Mouse (Mus musculus): ENCODE measurements around the gene Coro1b.

The Coro1b gene

GRCm38 (mm10) chr19:4140147-4140546, 8.3 kb upstream of the Coro1b start:
- no peak for DNase-seq (ENCODE audit: extremely low read depth, low read depth, low spot score)

GRCm38 (mm10) chr19:4142416-4143173, 5.8 kb upstream of the Coro1b start:
- no peak for DNase-seq (ENCODE audit: extremely low read depth, low read depth, low spot score)

- no peak for DNase-seq (ENCODE audit: extremely low read depth, low read depth, low spot score)
These were observed 4.6 kb upstream of the Coro1b start, which contains the start of gene Cabp4 for GRCm38 (mm10) chr19:4143759-4144268. Gene Cabp4 (minus strand): TSS chr19:4144033.

GRCm38 (mm10) chr19:4144550-4145498, 3.6 kb upstream of the Coro1b start:
- no peak for DNase-seq (ENCODE audit: extremely low read depth, low read depth, low spot score)

- no peak for DNase-seq (ENCODE audit: extremely low read depth, low read depth, low spot score)
These were observed 2.5 kb upstream of the Coro1b start for GRCm38 (mm10) chr19:4145936-4146335.

GRCm38 (mm10) chr19:4146366-4147021, 1.9 kb upstream of the Coro1b start:
- no peak for DNase-seq (ENCODE audit: extremely low read depth, low read depth, low spot score)

GRCm38 (mm10) chr19:4147022-4147405, 1.4 kb upstream of the Coro1b start:
- DNase-seq (ENCODE audit: extremely low read depth, low read depth, low spot score) = peak; percentile 69

- no peak for DNase-seq (ENCODE audit: extremely low read depth, low read depth, low spot score)
These were observed 483 bp upstream of the Coro1b start for GRCm38 (mm10) chr19:4147782-4148490.

- no peak for DNase-seq (ENCODE audit: extremely low read depth, low read depth, low spot score)
These were observed 400 bp downstream of the Coro1b start for GRCm38 (mm10) chr19:4148819-4149218.

- DNase-seq (ENCODE audit: extremely low read depth, low read depth, low spot score) = no peak
These were observed 864 bp downstream of the Coro1b start for GRCm38 (mm10) chr19:4149283-4149682.

- DNase-seq (ENCODE audit: extremely low read depth, low read depth, low spot score) = no peak
These were observed 1.5 kb downstream of the Coro1b start for GRCm38 (mm10) chr19:4149764-4150461.

- no peak for DNase-seq (ENCODE audit: extremely low read depth, low read depth, low spot score)
These were observed 2.4 kb downstream of the Coro1b start for GRCm38 (mm10) chr19:4150567-4151487.

- no peak for DNase-seq (ENCODE audit: extremely low read depth, low read depth, low spot score)
These were observed 3.1 kb downstream of the Coro1b start for GRCm38 (mm10) chr19:4151488-4151860.

- no peak for DNase-seq (ENCODE audit: extremely low read depth, low read depth, low spot score)
These were observed 3.5 kb downstream of the Coro1b start for GRCm38 (mm10) chr19:4151898-4152297.

- no peak for DNase-seq (ENCODE audit: extremely low read depth, low read depth, low spot score)
These were observed 4.2 kb downstream of the Coro1b start for GRCm38 (mm10) chr19:4152445-4153231.

- no peak for DNase-seq (ENCODE audit: extremely low read depth, low read depth, low spot score)
These were observed 4.8 kb downstream of the Coro1b start, which contains the start of gene Ptprcap for GRCm38 (mm10) chr19:4153232-4153654. Gene Ptprcap (plus strand): TSS chr19:4153604.

- no peak for DNase-seq (ENCODE audit: extremely low read depth, low read depth, low spot score)
These were observed 6.2 kb downstream of the Coro1b start for GRCm38 (mm10) chr19:4154437-4155222.

All from fat pad, adult 2 months (tissue).